Mouse (Mus musculus) liver, embryonic 16.5 days (tissue): ENCODE measurements around the gene Cel. TPM values are rescaled to one million over a fixed set of nuclear protein-coding genes. Genes with fewer than 3 reads are reported as not detected.

ENCODE experiments used
- ATAC-seq: fragments of 200-750 bp; cut with Nextera tagmentation; 2 replicates; pipeline ENCODE4 v1.8.0; 2017; ENCODE audit warnings: low read depth, mild to moderate bottlenecking, moderate number of reproducible peaks, moderate library complexity
- H3K27ac ChIP-seq: fragments of 300-500 bp; sonication (generic); 2 replicates; pipeline ENCODE4 v1.5.1; 2014; ENCODE audit warnings: mild to moderate bottlenecking, low read length
- H3K27me3 ChIP-seq: fragments of 300-500 bp; sonication (generic); 2 replicates; pipeline ENCODE4 v1.6.1; 2014; ENCODE audit warnings: low read depth, low read length, mixed read lengths; ENCODE audit not compliant: control insufficient read depth, insufficient read depth
- H3K36me3 ChIP-seq: fragments of 300-500 bp; sonication (generic); 2 replicates; pipeline ENCODE4 v1.6.1; 2014; ENCODE audit warnings: mild to moderate bottlenecking; ENCODE audit not compliant: control insufficient read depth, insufficient read depth
- H3K4me1 ChIP-seq: fragments of 300-500 bp; sonication (generic); 2 replicates; pipeline ENCODE4 v1.6.1; 2014; ENCODE audit warnings: low read depth, low read length, mixed read lengths; ENCODE audit not compliant: control insufficient read depth
- H3K4me2 ChIP-seq: fragments of 300-500 bp; sonication (generic); 2 replicates; pipeline ENCODE4 v1.6.1; 2014; ENCODE audit warnings: low read depth, low read length, mixed read lengths
- H3K4me3 ChIP-seq: fragments of 300-500 bp; sonication (generic); 2 replicates; pipeline ENCODE4 v1.5.1; 2014; ENCODE audit warnings: low read depth, mild to moderate bottlenecking, low read length
- H3K9ac ChIP-seq: fragments of 300-500 bp; sonication (generic); 2 replicates; pipeline ENCODE4 v1.6.1; 2014; ENCODE audit warnings: low read depth, low read length
- H3K9me3 ChIP-seq: fragments of 300-500 bp; sonication (generic); replicated peaks from 2 replicates; pipeline ENCODE4 v1.6.1; 2016; ENCODE audit warnings: low read length; ENCODE audit not compliant: control insufficient read depth
- WGBS: fragments of 180-500 bp; shearing (Covaris S2); extraction: QIAGEN DNeasy Blood & Tissue Kit; methylation state at CpG from one replicate; pipeline ENCODE4 v1.1.7; 2014; ENCODE audit not compliant: insufficient replicate concordance; 5-methylcytosine and 5-hydroxymethylcytosine counted together
- polyA plus RNA-seq: library from polyadenylated mRNA; unstranded; fragments of >200 nt; fragmentation: Nextera tagmentation; extraction: Ambion mirVana; gene quantifications from 2 replicates; pipeline ENCODE4 v1.2.1, GENCODE M21; 2015

Gene Cel
- polyA plus RNA-seq: 1.6 and 9.7 TPM in 2 replicates

DNA sequence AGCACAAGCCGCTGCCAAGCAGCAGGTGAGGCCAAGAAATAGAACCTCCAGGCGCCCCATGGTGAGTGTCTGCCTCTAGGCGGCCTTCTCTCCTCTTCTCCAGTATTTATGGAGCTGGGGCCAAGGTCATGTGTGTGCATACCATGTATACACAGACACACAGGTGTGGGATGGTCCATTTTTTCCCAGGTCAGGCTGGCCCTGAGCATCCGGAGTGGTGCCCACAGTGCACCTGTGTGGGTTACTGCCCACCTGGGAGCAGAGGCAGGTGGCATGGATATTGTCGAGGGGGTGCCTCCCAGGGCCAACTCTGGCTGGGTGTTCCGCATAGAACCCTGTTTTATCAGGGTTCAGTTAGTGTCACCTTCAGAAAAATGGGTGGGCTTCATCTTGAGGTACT, at the start of gene Cel:
Gene Cel (minus strand): TSS at position 101 of the 400 bp plus-strand sequence.
- no peak within 1 kb of the TSS for H3K27ac ChIP-seq
- H3K4me3 ChIP-seq: no peak within 1 kb of the TSS
- H3K9ac ChIP-seq: no peak within 1 kb of the TSS
- H3K27me3 ChIP-seq: no peaks in the 10 kb centered on the region
- no peak within 1 kb of the TSS for H3K4me2 ChIP-seq
- peaks cover 3% of the 10 kb centered on the region for H3K36me3 ChIP-seq
- no peaks in the 10 kb centered on the region for H3K4me1 ChIP-seq
- ATAC-seq: no peak
- WGBS: 58% methylated on average over 6 of the region's 6 CpGs
- no peaks in the 10 kb centered on the region for H3K9me3 ChIP-seq

DNA sequence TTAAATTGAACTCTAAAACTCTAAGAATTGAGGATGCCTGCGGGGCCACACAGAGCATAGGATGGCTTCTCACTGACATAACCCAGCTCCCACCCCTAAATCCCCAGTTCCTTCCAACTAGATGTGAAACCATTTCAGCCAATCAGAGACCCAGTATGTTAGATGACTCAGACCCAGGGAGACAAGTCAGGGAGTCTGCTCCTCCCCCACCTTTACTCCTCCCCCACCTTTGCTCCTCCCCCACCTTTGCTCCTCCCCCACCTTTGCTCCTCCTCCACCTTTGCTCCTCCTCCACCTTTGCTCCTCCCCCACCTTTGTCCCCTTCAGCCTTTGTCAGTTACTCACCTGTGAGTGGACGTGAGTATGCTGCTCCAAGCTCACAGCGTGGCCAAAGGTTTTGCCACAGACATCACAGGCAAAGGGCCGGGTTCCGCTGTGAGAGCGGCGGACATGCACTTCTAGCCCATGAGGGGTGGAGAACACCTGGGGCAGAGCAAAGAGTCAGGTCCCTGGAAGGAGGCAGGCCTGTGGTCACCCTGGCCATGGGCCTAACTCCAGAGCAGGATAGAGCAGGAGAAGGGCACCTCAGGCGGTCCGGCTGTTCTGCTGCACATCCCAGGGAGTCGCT, 49.3 kb upstream of the Cel start:
- WGBS: 90% methylated on average over 10 of the region's 10 CpGs
- Histone ChIP-seq H3K27ac (peak overlapping the region; percentile 15; the same call in 1 of the 2 replicates), H3K27me3 (no peaks in the 10 kb centered on the region), H3K4me2 (no peak overlapping the region), H3K9me3 (no peaks in the 10 kb centered on the region), H3K36me3 (peaks cover 66% of the 10 kb centered on the region), H3K9ac (no peak overlapping the region), H3K4me1 (peaks cover 74% of the 10 kb centered on the region), H3K4me3 (no peak overlapping the region)
- no peak for ATAC-seq

- 85% methylated on average over 17 of the region's 17 CpGs for WGBS
- no peaks in the 10 kb centered on the region for H3K9me3 ChIP-seq
- ATAC-seq: no peak
- H3K4me1 ChIP-seq: peaks cover 74% of the 10 kb centered on the region
- peaks cover 66% of the 10 kb centered on the region for H3K36me3 ChIP-seq
- no peak overlapping the region for H3K4me3 ChIP-seq
- no peak overlapping the region for H3K9ac ChIP-seq
- no peak overlapping the region for H3K4me2 ChIP-seq
- no peaks in the 10 kb centered on the region for H3K27me3 ChIP-seq
- no peak overlapping the region for H3K27ac ChIP-seq
Measured at GRCm38 (mm10) chr2:28611407-28611787, 48.2 kb upstream of the Cel start.

DNA sequence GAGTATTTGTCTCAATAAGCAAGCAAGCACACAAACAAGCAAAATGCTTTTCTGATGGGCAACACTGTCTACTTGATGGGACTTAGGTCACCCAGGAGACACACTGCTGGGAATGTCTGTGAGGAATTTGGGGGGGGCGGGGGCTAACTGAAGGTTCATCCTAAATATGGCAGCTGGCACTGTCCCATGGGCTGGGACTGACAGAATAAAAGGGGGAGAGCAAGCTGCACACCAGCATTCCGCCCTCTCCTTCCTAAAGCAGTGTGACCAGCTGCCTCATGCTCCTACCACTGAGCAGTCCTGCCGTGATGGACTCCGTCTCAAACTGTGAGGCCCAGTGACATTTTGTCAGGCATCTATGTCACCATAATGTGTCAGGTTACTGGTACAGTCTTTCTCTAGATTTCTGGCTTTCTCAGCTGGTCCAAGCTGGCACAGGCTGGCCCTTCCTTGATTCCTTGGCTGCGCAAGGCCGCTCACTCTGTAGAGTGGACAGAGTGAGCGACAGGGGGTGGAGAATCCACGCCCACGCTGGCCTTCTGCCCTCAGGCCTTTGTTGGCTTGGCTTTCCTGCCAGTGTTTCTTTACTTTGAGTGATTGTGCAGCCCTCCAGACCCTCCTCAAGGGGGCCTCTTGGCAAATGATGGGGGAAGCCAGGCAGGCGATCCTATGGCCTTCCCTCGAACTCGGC, 47.7 kb upstream of the Cel start:
- Histone ChIP-seq H3K4me3 (no peak overlapping the region), H3K27me3 (no peaks in the 10 kb centered on the region), H3K9ac (no peak overlapping the region), H3K4me1 (peaks cover 72% of the 10 kb centered on the region), H3K36me3 (peaks cover 66% of the 10 kb centered on the region), H3K27ac (peak overlapping the region; percentile 50), H3K4me2 (no peak overlapping the region), H3K9me3 (no peaks in the 10 kb centered on the region)
- 86% methylated on average over 12 of the region's 12 CpGs for WGBS
- ATAC-seq: no peak

DNA sequence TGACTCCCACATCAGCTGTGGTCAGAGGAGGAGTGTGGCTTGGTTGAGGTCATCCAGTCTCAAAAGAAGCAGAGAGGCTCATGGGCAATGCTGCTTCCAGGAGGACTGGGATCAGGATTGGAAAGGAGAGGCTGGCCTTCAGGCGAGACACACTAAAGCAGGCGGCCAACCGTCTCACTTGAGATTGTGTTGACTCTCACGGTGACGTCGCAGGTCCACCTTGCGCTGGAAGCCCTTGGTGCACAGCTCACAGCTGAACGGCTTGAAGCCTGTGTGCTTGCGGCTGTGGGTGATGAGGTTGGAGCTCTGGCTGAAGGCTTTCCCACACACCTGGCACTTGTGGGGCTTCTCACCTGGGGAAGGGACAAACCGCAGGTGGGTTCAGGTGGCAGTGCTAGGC, 46.6 kb upstream of the Cel start:
- 79% methylated on average over 10 of the region's 10 CpGs for WGBS
- no peak for ATAC-seq
- peak overlapping the region; percentile 35 for H3K27ac ChIP-seq
- peaks cover 62% of the 10 kb centered on the region for H3K4me1 ChIP-seq
- no peak overlapping the region for H3K4me3 ChIP-seq
- H3K9ac ChIP-seq: no peak overlapping the region
- no peak overlapping the region for H3K4me2 ChIP-seq
- no peaks in the 10 kb centered on the region for H3K27me3 ChIP-seq
- H3K36me3 ChIP-seq: peaks cover 62% of the 10 kb centered on the region
- H3K9me3 ChIP-seq: no peaks in the 10 kb centered on the region

DNA sequence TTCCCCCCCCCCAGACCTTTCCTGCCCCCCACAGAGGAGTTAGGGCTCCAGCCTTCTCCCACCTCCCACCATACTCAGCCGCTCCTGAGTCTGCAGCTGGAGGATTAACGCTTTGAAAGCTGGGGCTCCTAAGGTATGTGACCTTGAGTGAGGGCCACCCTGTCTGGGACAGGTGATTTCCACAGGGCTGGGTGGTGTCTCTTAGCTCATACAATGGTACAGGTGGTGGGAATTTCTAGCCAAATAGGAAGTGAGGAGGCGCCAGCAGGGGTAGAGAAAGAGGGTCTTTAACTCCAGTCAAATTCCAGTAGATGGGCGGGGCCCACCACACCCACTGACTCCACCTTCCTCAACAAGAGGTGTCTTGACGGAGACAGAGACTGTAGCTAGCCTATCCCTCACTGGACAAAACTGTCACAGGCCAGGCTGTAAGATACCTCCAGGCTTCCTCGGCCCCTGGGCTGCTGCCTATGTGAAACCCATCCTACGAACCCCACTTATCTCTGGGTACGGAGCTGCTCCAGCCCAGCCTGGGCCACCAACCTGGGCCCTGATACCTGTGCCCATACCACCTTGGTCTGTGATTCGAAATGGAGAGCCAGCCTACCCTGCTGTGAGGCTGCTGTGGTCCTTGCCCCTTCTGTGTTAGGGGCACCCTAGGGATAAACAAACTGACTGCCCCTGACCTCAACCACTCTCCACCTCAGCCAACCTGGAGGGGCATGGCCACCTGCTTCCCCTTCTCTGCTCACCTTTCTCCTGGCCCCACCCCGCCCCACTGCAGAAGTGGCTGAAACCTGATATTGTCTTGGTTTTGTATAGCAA, 44.4 kb upstream of the Cel start:
- peak overlapping the region; percentile 73 for H3K27ac ChIP-seq
- H3K4me2 ChIP-seq: no peak overlapping the region; the same call in 1 of the 2 replicates
- peak overlapping the region; percentile 40; the same call in 1 of the 2 replicates for H3K9ac ChIP-seq

DNA sequence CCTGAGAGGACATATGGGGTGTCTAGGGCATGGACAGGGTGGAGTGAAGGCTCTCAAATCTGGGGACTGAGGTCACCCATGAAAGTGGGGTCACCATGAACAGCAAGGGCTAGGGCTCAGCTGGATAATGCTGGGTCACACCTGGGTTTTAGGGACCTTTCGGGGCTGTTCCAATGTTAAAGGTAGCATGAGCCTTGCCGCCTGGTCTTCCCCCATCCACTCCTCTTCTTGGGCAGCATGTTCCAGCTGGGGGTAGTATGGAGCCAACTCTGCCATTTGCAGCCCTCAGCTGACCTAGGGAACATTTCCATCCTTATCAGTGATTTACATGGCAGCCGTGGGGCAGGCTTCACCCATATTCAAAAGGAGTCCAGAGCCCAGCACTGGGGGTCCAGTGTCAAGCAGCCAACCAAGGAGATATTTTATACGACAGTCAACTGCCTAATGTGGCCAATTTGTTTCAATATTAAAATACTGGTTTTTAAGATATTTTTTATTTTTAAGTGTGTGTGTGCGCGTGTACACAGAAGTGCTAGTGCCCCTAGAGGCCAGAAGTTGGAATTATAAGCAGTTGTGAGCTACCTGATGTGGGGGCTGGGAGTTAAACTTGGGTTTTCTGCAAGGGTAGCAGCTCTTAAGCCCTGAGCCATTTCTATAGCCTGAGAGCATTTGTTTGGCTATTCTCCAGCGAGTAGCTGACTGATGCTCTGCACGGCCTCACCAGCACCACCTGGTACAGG, 43.6 kb upstream of the Cel start:
- ATAC-seq: no peak
- H3K4me3 ChIP-seq: no peak overlapping the region
- WGBS: 50% methylated on average over 8 of the region's 8 CpGs
- peak overlapping the region; percentile 73 for H3K27ac ChIP-seq
- peak overlapping the region; percentile 40; the same call in 1 of the 2 replicates for H3K9ac ChIP-seq
- H3K9me3 ChIP-seq: no peaks in the 10 kb centered on the region
- H3K27me3 ChIP-seq: no peaks in the 10 kb centered on the region
- peaks cover 78% of the 10 kb centered on the region for H3K4me1 ChIP-seq
- peaks cover 31% of the 10 kb centered on the region for H3K36me3 ChIP-seq
- H3K4me2 ChIP-seq: no peak overlapping the region

More for the DNA sequence above, 44.4 kb upstream of the Cel start:
- ATAC-seq: peak; percentile 59
- H3K27me3 ChIP-seq: no peaks in the 10 kb centered on the region
- peaks cover 71% of the 10 kb centered on the region for H3K4me1 ChIP-seq
- WGBS: 33% methylated on average over 10 of the region's 10 CpGs
- H3K9me3 ChIP-seq: no peaks in the 10 kb centered on the region
- no peak overlapping the region for H3K4me3 ChIP-seq
- peaks cover 39% of the 10 kb centered on the region for H3K36me3 ChIP-seq

DNA sequence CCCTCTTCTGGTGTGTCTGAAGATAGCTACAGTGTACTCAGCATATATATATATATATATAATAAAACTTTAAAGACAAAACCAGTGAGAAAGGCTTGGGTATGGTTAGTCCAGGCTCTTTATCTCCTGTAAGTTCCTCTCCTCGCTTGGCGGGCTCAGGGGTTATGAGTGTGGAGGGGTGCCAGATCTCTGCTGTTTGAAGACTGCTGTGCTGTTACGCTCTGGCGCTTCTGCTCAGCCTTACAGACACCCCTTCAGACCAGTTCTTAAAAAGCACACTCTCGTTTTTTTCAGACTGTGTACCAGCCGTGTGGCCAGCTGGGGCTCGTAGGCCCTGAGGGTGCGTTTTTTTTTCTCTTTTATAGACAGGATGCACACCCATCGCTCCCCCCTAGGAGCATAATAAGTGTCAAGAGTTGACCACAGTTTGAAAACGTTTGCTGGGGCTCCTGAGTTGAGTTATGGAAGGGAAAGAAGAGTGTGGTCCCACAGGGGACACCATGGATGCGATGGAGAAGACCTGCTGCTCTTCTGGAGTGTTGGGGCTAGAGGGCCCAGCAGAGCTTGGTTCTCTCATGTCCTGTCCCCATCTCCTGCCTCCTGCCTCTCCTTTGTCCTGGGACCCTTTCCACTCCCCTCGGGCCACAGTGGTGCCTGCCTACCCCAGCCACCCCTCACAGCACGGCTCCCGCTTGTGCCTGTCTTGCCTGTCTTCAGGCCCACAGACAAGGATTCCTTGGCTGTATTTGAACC, 42.8 kb upstream of the Cel start:
- Histone ChIP-seq H3K9ac (no peak overlapping the region), H3K9me3 (no peaks in the 10 kb centered on the region), H3K27me3 (no peaks in the 10 kb centered on the region), H3K36me3 (peaks cover 23% of the 10 kb centered on the region), H3K4me2 (no peak overlapping the region), H3K27ac (peak overlapping the region; percentile 73), H3K4me3 (no peak overlapping the region), H3K4me1 (peaks cover 78% of the 10 kb centered on the region)
- no peak for ATAC-seq
- WGBS: 44% methylated on average over 14 of the region's 14 CpGs
